Mouse (Mus musculus) G1E-ER4 (cell line): Measurements from ENCODE around the gene Pcdh7. TPM values are rescaled to one million over a fixed set of nuclear protein-coding genes. Genes with fewer than 3 reads are reported as not detected.

Experiments
- GATA1 ChIP-seq: IDR thresholded peaks from one replicate; pipeline ENCODE4 v1.8.0; 2012; ENCODE audit warnings: low read length, inconsistent platforms
- polyA plus RNA-seq: library from polyadenylated mRNA; stranded (reverse); fragments of >175 nt; gene quantifications from 2 replicates; pipeline ENCODE4 v1.2.3, GENCODE M21; 2012

The Pcdh7 gene
- polyA plus RNA-seq, 1 experiment, result 30.8 TPM

GRCm38 (mm10) chr5:57819788-57820187 lies 102.0 kb downstream of the Pcdh7 start:
- TF ChIP-seq GATA1, result no peak

GRCm38 (mm10) chr5:57821099-57821498 lies 103.3 kb downstream of the Pcdh7 start:
- TF ChIP-seq GATA1, result no peak

- TF ChIP-seq GATA1, result no peak
These were observed 110.7 kb downstream of the Pcdh7 start for GRCm38 (mm10) chr5:57828437-57828836.

GRCm38 (mm10) chr5:57837150-57837549 lies 119.4 kb downstream of the Pcdh7 start:
- no peak for TF ChIP-seq GATA1

DNA sequence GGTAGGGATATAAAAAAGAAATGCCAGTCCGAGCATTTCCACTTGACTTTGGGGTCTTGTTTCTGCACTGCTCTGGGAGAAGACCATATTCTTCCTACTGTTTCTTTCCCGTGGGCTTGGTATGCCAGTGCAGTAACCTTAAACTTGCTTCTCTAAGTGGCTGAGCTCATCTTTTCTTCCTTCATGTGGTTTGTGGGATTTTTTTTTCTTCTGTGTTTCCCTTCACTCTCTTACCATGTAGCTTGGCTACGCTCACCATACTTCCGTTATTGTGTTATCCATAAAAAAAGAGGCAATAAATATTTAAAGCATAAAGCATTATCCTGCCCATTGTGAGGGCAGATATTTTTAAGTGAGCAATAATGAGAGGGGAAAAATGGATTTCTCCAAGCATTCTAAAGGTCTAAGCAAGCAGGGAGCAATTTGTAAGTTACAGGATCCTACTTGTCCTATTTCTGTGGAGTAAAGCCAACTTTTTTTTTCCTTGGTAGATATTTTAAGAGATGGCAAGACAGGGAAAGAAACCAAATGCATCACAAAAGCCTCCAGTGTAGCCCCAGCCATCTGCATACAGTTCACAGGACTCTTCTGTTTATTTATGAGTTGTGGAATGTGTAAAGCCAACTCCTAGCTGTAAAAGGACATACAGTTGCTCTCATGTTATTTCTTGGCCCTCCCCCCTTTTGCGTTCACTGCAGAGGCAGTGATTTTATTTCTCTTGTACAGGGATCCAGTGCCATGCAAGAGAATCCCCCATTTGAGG lies 123.8 kb downstream of the Pcdh7 start:
- no peak for TF ChIP-seq GATA1

- no peak for TF ChIP-seq GATA1
These were observed 129.7 kb downstream of the Pcdh7 start for GRCm38 (mm10) chr5:57847500-57847899.

DNA sequence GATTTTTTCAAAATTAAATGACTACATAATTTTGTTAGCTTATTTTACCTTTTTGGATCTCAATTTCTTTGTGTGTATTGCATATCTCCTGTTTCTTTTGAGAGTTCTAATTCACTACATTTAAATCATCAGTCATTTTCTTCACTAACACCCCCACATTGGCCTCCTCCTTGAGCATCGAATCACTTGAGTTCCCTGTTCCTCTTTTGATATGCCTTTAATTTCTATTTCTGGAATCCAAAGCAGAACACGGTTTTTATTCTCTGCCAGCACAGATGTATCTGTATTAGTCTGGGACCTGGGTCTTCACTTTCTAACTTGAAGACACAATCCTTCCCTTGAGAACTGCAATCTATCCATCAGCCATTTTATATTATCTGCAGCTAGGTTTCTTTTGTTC lies 132.3 kb downstream of the Pcdh7 start:
- no peak for TF ChIP-seq GATA1

DNA sequence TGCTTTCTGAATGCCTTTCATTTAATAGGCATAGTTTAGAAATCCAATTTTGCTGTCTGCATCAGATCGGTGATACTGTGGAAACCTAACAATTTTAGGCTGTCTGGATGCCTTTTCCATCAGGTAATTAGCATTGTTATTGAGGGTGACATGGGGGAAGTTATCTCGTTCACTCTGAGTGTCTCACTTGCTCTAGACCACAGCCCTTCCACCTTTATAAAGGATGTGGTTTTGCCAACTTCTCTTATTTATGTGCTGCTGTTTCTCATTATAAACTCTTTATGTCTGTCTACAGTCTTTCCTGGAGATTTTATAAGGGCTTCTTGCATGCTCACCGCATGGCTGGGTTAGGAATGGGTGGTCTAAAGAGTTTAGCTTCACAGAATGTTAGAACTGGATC lies 139.5 kb downstream of the Pcdh7 start:
- no peak for TF ChIP-seq GATA1

- TF ChIP-seq GATA1, result no peak
These were observed 146.5 kb downstream of the Pcdh7 start for GRCm38 (mm10) chr5:57864254-57864653.

- TF ChIP-seq GATA1, result no peak
These were observed 147.5 kb downstream of the Pcdh7 start for GRCm38 (mm10) chr5:57865256-57865655.

DNA sequence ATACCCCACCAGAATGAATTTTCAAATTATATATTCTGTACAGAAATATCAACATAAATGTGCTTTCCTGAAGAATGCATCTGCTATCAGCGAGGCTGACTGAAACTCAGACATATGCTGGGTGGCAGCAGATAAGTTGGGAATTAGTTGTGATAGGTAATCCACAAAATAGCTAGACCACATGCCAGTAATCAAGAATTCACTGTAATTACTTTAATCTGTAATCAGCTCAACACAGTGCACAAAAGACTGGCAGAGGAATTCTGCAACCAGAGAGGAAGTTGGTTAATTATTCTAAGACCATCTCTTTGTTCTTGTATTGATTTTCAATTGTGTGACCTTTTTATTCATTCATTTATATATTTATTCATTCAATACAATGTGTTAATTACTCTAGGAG lies 148.3 kb downstream of the Pcdh7 start:
- peak; percentile 56 for TF ChIP-seq GATA1

DNA sequence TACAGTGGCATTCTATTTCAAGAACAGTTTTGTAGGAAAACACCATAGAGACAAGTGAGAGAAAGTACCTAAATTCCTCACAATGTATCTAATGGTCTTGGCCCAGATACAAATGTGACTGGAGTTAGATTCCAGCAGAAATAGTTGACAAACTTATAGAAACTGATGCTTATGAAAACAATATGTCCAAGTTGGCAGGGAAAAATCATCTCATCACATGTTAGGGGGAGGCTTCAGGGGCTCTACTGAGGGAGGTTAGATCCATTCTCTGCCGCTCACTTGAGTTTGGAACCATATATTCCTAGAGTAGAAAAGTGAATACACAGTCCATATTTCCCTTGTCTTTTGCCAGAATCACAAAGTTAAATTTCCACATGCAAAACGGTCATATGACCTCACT lies 150.1 kb downstream of the Pcdh7 start:
- TF ChIP-seq GATA1, result no peak

- no peak for TF ChIP-seq GATA1
These were observed 150.9 kb downstream of the Pcdh7 start for GRCm38 (mm10) chr5:57868702-57869101.

- no peak for TF ChIP-seq GATA1
These were observed 153.0 kb downstream of the Pcdh7 start for GRCm38 (mm10) chr5:57870727-57871126.

GRCm38 (mm10) chr5:57884982-57885381 lies 167.2 kb downstream of the Pcdh7 start:
- no peak for TF ChIP-seq GATA1

GRCm38 (mm10) chr5:57899018-57899614 lies 181.3 kb downstream of the Pcdh7 start:
- TF ChIP-seq GATA1, result no peak

- no peak for TF ChIP-seq GATA1
These were observed 189.5 kb downstream of the Pcdh7 start for GRCm38 (mm10) chr5:57907218-57907617.

GRCm38 (mm10) chr5:57921140-57921539 lies 203.4 kb downstream of the Pcdh7 start:
- TF ChIP-seq GATA1, result no peak
